Mouse (Mus musculus) layer of hippocampus, adult 8-10 months (tissue): ENCODE results near the gene Ceacam14. TPM values are rescaled to one million over a fixed set of nuclear protein-coding genes. Genes with fewer than 3 reads are reported as not detected.

Source experiments
- DNase-seq, 2 experiments: peaks; one replicate each; pipeline ENCODE4 v3.0.0; 2022; ENCODE audit warnings: low spot score in 2 of 2
- total RNA-seq, 4 experiments: library from RNA; stranded (reverse); gene quantifications; 2 replicates each; pipeline ENCODE4 v1.2.4; 2022

The Ceacam14 gene
- not detected for total RNA-seq

GRCm38 (mm10) chr7:17812333-17812732, at the start of gene Ceacam14:
Gene Ceacam14, plus strand, starts transcription at chr7:17812633.
- DNase-seq, result no peak

Other genes starting within 250 kb of the Ceacam14 start
- not detected for gene Ceacam5, start 99.4 kb upstream of the Ceacam14 start, total RNA-seq
- not detected for gene Gm5155, start 59.1 kb downstream of the Ceacam14 start, total RNA-seq
- gene Ceacam11, start 159.5 kb downstream of the Ceacam14 start, total RNA-seq, result not detected
- gene Ceacam13, start 197.3 kb downstream of the Ceacam14 start, total RNA-seq, result not detected